Mouse (Mus musculus): ENCODE data around the gene Eml4.

Gene Eml4

GRCm38 (mm10) chr17:83350379-83351091, at the start of gene Eml4:
Eml4 (plus strand) TSS chr17:83350931.
- DNase-seq: peak; percentile 95

GRCm38 (mm10) chr17:83301433-83301832, 49.3 kb upstream of the Eml4 start:
- no peak for DNase-seq

GRCm38 (mm10) chr17:83304089-83304822, 46.5 kb upstream of the Eml4 start:
- DNase-seq: no peak

GRCm38 (mm10) chr17:83306964-83307640, 43.6 kb upstream of the Eml4 start:
- DNase-seq: no peak

- no peak for DNase-seq
Measured at GRCm38 (mm10) chr17:83307641-83308296, 43.0 kb upstream of the Eml4 start.

GRCm38 (mm10) chr17:83308451-83308850, 42.3 kb upstream of the Eml4 start:
- no peak for DNase-seq

- no peak for DNase-seq
Measured at GRCm38 (mm10) chr17:83309243-83309642, 41.5 kb upstream of the Eml4 start.

GRCm38 (mm10) chr17:83311806-83312205, 38.9 kb upstream of the Eml4 start:
- DNase-seq: no peak

- no peak for DNase-seq
Measured at GRCm38 (mm10) chr17:83312244-83312918, 38.4 kb upstream of the Eml4 start.

- no peak for DNase-seq
Measured at GRCm38 (mm10) chr17:83313046-83313689, 37.6 kb upstream of the Eml4 start.

GRCm38 (mm10) chr17:83315476-83315875, 35.3 kb upstream of the Eml4 start:
- no peak for DNase-seq

- DNase-seq: peak; percentile 12
Measured at GRCm38 (mm10) chr17:83322621-83323335, 28.0 kb upstream of the Eml4 start.

GRCm38 (mm10) chr17:83323410-83324268, 27.1 kb upstream of the Eml4 start:
- DNase-seq: no peak

GRCm38 (mm10) chr17:83324269-83324616, 26.5 kb upstream of the Eml4 start:
- DNase-seq: no peak

GRCm38 (mm10) chr17:83335183-83335584, 15.5 kb upstream of the Eml4 start:
- DNase-seq: no peak

GRCm38 (mm10) chr17:83337051-83337898, 13.5 kb upstream of the Eml4 start:
- no peak for DNase-seq

GRCm38 (mm10) chr17:83339368-83340085, 11.2 kb upstream of the Eml4 start:
- no peak for DNase-seq

GRCm38 (mm10) chr17:83340895-83341524, 9.7 kb upstream of the Eml4 start:
- DNase-seq: no peak
